Mouse (Mus musculus): ENCODE data around the gene Gpam.
A peak's percentile ranks its signal among the peaks of the same experiment; 100 is the strongest.

DNA sequence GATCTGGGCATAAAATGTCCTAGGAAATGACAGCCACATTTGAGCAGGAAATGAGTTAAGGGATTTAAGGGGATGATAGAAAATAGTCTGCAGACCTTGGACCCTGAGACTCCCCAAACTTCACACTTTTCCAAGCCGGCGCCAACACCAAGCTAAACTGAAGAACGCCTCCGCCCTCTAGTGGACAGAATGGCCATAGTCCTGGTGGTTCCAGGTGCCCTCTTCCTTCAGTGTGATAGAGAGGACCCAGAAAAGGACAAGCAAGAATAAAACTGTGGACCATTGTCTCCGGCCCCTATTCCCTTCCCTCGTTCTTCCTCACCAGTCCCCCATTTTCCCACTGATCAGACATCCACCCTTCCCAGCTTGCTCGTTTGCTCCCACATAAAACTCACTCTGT is 66.1 kb downstream of the Gpam start:
- TF ChIP-seq CTCF (IDR thresholded peaks at IDR 0.05; ENCODE audit: low read depth, low read length), result peak; percentile 84
- no peak for TF ChIP-seq POLR2A (IDR thresholded peaks at IDR 0.05; ENCODE audit: insufficient read depth, low read length)
- TF ChIP-seq EP300 (IDR thresholded peaks at IDR 0.05; ENCODE audit: insufficient read depth, low read depth, low read length), result no peak
